Mouse (Mus musculus): ENCODE data around the gene Pde4d. TPM values are rescaled to one million over a fixed set of nuclear protein-coding genes. Genes with fewer than 3 reads are reported as not detected.

Gene Pde4d
- polyA plus RNA-seq, 1 experiment: 33.8 TPM

DNA sequence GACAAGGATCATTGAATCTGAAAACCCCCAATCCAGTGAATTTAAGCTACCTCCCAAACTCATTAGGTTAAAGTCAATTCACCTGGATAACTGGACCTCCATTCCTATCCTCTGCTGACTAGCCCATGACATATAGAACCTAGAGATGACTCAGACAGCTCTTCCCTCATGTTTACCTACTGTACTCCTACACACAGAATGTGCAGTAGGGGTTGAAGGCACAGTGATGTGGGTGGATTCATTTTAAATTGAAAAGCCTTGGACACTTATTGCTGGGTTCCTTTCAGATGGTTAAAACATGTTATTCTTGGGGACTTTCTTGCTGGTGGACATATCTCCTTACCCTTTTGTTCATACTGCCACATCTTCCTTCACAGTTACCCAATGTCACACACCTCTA lies 1296.7 kb downstream of the Pde4d start:
- Histone ChIP-seq H3K27me3 (ENCODE audit: control insufficient read depth, insufficient read depth, low read length) (no peaks in the 10 kb centered on the region), H3K4me1 (ENCODE audit: control insufficient read depth, insufficient read depth, low read length) (no peaks in the 10 kb centered on the region), H3K27ac (ENCODE audit: insufficient read depth, low read length) (no peak overlapping the region), H3K4me3 (replicated peaks; ENCODE audit: insufficient read depth, low read depth, low read length) (no peak overlapping the region)
- DNase-seq: no peak
- TF ChIP-seq POLR2A (IDR thresholded peaks at IDR 0.05; ENCODE audit: borderline replicate concordance, insufficient read depth, low read length) (no peak), CTCF (IDR thresholded peaks at IDR 0.05; ENCODE audit: borderline replicate concordance, insufficient read depth, low read depth, low read length) (no peak)

DNA sequence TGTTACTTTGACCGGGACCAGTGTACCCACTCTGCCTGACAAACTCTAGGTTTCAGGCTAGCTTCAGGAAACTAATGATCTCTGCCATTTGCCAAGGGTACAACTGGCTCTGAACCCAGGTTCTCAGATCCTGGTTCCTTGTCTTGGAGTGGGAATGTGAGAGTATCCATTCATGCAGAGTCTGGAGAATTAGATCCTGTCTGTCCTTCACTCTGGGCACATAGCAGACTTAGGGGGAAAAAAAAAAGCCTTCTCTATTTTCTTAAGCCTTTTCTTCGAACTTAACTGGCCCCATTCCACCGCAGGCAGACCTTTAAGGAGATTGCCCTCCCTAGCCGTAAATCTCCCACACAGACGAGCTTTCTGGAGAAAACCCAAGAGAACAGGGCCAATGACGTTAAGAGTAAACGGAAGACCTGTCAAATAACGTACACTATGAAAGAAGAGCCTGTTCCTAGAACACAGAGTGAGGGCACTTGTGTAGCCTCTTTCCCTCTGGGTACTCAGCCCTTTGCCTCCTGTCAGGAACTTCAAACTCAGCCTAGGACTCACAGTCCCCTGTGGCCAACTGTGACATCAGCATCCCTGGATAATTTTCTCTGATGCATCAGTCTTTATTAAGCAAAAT lies 1302.6 kb downstream of the Pde4d start:
- Histone ChIP-seq H3K27ac (ENCODE audit: insufficient read depth, low read length) (no peak overlapping the region), H3K27me3 (ENCODE audit: control insufficient read depth, insufficient read depth, low read length) (no peaks in the 10 kb centered on the region), H3K4me3 (replicated peaks; ENCODE audit: insufficient read depth, low read depth, low read length) (no peak overlapping the region), H3K4me1 (ENCODE audit: control insufficient read depth, insufficient read depth, low read length) (no peaks in the 10 kb centered on the region)
- TF ChIP-seq POLR2A (IDR thresholded peaks at IDR 0.05; ENCODE audit: borderline replicate concordance, insufficient read depth, low read length) (no peak), CTCF (IDR thresholded peaks at IDR 0.05; ENCODE audit: borderline replicate concordance, insufficient read depth, low read depth, low read length) (no peak)
- no peak for DNase-seq
- 49% methylated on average over 8 of the region's 8 CpGs for WGBS

DNA sequence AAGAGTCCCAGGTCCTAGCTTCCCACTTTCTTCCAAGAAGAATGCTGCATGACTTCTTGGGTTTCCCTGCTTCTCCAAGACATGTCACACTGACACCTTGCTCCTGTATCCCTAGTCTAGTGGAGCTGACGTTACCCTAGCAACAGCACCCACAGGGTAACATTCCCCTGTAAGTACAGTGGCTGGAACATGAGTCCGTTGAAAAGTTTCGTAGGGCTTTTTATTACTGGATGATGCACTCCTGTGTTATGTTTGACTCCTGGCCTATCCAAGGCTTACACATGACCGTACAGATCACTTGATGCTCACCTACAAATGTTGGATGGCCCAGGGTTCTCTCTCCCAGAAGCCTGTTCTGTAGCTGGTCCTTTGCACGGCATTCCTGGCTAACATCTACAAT lies 1307.1 kb downstream of the Pde4d start:
- H3K27me3 ChIP-seq (ENCODE audit: control insufficient read depth, insufficient read depth, low read length): no peaks in the 10 kb centered on the region
- WGBS: 80% methylated on average over 5 of the region's 5 CpGs
- H3K4me3 ChIP-seq (replicated peaks; ENCODE audit: insufficient read depth, low read depth, low read length): no peak overlapping the region
- no peak overlapping the region for H3K27ac ChIP-seq (ENCODE audit: insufficient read depth, low read length)
- DNase-seq: no peak
- TF ChIP-seq CTCF (IDR thresholded peaks at IDR 0.05; ENCODE audit: borderline replicate concordance, insufficient read depth, low read depth, low read length) (no peak), POLR2A (IDR thresholded peaks at IDR 0.05; ENCODE audit: borderline replicate concordance, insufficient read depth, low read length) (no peak)
- H3K4me1 ChIP-seq (ENCODE audit: control insufficient read depth, insufficient read depth, low read length): no peaks in the 10 kb centered on the region

DNA sequence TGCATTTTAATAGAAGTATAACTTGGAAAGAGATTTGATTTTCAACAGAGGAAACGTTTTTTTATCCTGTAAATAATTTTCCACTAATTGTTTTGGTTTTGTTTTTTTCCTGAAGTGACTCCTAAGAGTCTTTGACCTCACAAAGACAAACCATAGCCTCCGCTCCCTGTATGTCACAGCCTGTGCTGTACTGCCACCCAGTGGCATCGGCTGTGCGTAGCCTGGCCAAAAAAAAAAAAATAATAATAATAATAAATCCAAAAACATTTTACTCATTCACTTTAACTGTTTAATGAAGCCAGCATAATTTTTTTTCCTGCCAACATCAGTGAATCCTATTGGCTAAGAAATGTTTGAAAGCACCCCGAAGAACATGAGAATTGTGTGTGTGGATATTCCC lies 1309.5 kb downstream of the Pde4d start:
- H3K4me3 ChIP-seq (replicated peaks; ENCODE audit: insufficient read depth, low read depth, low read length): no peak overlapping the region
- TF ChIP-seq CTCF (IDR thresholded peaks at IDR 0.05; ENCODE audit: borderline replicate concordance, insufficient read depth, low read depth, low read length) (peak; percentile 73), POLR2A (IDR thresholded peaks at IDR 0.05; ENCODE audit: borderline replicate concordance, insufficient read depth, low read length) (no peak)
- H3K27me3 ChIP-seq (ENCODE audit: control insufficient read depth, insufficient read depth, low read length): no peaks in the 10 kb centered on the region
- no peaks in the 10 kb centered on the region for H3K4me1 ChIP-seq (ENCODE audit: control insufficient read depth, insufficient read depth, low read length)
- 48% methylated on average over 5 of the region's 5 CpGs for WGBS
- DNase-seq: peak in 1 of 2 experiments; percentile 28
- H3K27ac ChIP-seq (ENCODE audit: insufficient read depth, low read length): no peak overlapping the region

DNA sequence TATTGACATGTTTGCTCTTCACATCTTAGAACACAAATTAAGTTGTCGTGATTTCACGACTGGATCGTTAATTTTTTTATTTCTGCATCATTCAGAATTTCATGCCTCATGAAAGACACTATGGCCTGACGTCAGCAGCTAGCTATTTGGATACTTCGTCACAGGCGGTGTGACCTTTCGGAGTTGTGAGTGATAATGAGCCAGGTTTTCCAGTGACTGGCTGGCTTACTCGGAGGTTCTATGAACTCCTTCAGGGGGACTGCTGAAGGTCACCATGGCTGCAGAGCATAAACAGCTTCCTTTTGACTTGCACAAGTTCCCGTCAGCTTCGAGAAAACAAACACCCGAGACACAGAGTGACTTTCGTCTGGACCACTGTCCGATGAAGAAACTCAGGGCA lies 1311.3 kb downstream of the Pde4d start:
- no peak for DNase-seq
- H3K4me3 ChIP-seq (replicated peaks; ENCODE audit: insufficient read depth, low read depth, low read length): no peak overlapping the region
- WGBS: 64% methylated on average over 13 of the region's 13 CpGs
- no peaks in the 10 kb centered on the region for H3K27me3 ChIP-seq (ENCODE audit: control insufficient read depth, insufficient read depth, low read length)
- no peaks in the 10 kb centered on the region for H3K4me1 ChIP-seq (ENCODE audit: control insufficient read depth, insufficient read depth, low read length)
- H3K27ac ChIP-seq (ENCODE audit: insufficient read depth, low read length): no peak overlapping the region
- TF ChIP-seq CTCF (IDR thresholded peaks at IDR 0.05; ENCODE audit: borderline replicate concordance, insufficient read depth, low read depth, low read length) (no peak), POLR2A (IDR thresholded peaks at IDR 0.05; ENCODE audit: borderline replicate concordance, insufficient read depth, low read length) (no peak)

DNA sequence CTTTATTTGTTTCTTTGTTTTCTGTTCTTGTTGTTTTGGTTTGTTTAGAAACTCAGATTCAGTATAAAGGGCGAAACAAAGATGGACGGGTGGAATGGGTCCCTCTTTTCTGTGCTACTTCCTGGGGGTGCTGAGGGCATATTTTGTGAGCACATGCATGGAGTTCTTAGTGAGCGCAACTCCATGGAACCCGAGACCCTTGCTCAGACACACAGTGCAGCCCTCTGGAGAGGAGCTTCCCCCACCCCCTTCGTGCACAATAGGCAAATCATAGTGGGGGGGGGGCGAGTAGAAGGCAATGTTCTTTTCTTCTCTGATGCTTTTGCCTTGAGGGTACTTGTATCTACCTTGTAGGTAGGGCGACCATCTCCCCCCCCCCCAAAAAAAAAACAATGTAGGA lies 1325.0 kb downstream of the Pde4d start:
- TF ChIP-seq POLR2A (IDR thresholded peaks at IDR 0.05; ENCODE audit: borderline replicate concordance, insufficient read depth, low read length) (no peak), CTCF (IDR thresholded peaks at IDR 0.05; ENCODE audit: borderline replicate concordance, insufficient read depth, low read depth, low read length) (no peak)
- Histone ChIP-seq H3K4me1 (ENCODE audit: control insufficient read depth, insufficient read depth, low read length) (peaks cover 2% of the 10 kb centered on the region; the same call in 1 of the 2 replicates), H3K4me3 (replicated peaks; ENCODE audit: insufficient read depth, low read depth, low read length) (no peak overlapping the region), H3K27me3 (ENCODE audit: control insufficient read depth, insufficient read depth, low read length) (no peaks in the 10 kb centered on the region), H3K27ac (ENCODE audit: insufficient read depth, low read length) (no peak overlapping the region)
- no peak for DNase-seq
- 80% methylated on average over 7 of the region's 7 CpGs for WGBS

DNA sequence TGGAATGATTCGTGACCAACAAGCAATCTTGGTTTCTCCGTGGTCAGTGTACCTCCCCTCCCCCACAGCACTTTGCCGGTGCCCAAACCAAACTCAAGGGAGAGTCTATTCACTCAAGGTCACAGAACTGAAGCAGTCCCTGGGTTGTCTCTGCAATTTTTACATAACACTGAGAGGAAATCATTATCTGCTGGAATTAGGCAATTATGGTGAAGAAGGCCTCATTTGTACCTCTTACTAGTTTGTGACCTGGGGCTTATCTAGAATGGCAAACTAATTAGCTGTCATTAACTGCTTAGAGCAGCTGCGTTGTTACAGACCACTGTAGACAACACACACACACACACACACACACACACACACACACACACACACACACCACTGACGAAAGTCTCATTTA lies 1325.4 kb downstream of the Pde4d start:
- TF ChIP-seq CTCF (IDR thresholded peaks at IDR 0.05; ENCODE audit: borderline replicate concordance, insufficient read depth, low read depth, low read length) (no peak), POLR2A (IDR thresholded peaks at IDR 0.05; ENCODE audit: borderline replicate concordance, insufficient read depth, low read length) (no peak)
- Histone ChIP-seq H3K27ac (ENCODE audit: insufficient read depth, low read length) (no peak overlapping the region), H3K27me3 (ENCODE audit: control insufficient read depth, insufficient read depth, low read length) (no peaks in the 10 kb centered on the region), H3K4me1 (ENCODE audit: control insufficient read depth, insufficient read depth, low read length) (peaks cover 2% of the 10 kb centered on the region; the same call in 1 of the 2 replicates), H3K4me3 (replicated peaks; ENCODE audit: insufficient read depth, low read depth, low read length) (no peak overlapping the region)
- DNase-seq: no peak
- WGBS: 71% methylated on average over 5 of the region's 5 CpGs

DNA sequence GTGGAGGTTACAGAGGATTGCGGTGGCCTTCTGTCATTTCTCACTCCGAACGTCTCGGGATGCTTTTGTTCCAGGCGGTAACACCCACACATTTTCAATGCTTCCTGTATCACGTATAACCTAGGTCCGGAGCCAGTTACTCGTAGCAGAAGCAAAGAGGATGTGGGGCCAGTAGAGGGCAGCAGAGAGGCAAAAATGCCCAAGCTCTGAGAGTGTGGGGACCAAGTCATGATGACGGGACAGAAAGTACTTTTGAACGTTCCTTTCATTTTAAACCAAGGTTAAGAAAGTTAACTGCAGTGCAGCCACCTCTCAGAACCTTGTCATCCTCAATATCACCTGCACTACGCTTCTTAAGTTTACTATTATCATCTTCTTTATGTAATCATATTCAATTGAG lies 1326.4 kb downstream of the Pde4d start:
- Histone ChIP-seq H3K27me3 (ENCODE audit: control insufficient read depth, insufficient read depth, low read length) (no peaks in the 10 kb centered on the region), H3K27ac (ENCODE audit: insufficient read depth, low read length) (no peak overlapping the region), H3K4me1 (ENCODE audit: control insufficient read depth, insufficient read depth, low read length) (peaks cover 2% of the 10 kb centered on the region; the same call in 1 of the 2 replicates), H3K4me3 (replicated peaks; ENCODE audit: insufficient read depth, low read depth, low read length) (peak overlapping the region; percentile 53)
- WGBS: 3% methylated on average over 11 of the region's 11 CpGs
- TF ChIP-seq POLR2A (IDR thresholded peaks at IDR 0.05; ENCODE audit: borderline replicate concordance, insufficient read depth, low read length): no peak
- peak; percentile 94 for TF ChIP-seq CTCF (IDR thresholded peaks at IDR 0.05; ENCODE audit: borderline replicate concordance, insufficient read depth, low read depth, low read length)
- DNase-seq: peak; percentile 87 to 93
